Mouse (Mus musculus) hindbrain, embryonic 15.5 days (tissue): Measurements from ENCODE around the gene Spag7. TPM values are rescaled to one million over a fixed set of nuclear protein-coding genes. Genes with fewer than 3 reads are reported as not detected.

Experiments
- ATAC-seq: fragments of 200-750 bp; cut with Nextera tagmentation; 2 replicates; pipeline ENCODE4 v1.8.0; 2017; ENCODE audit warnings: low read depth, moderate number of reproducible peaks, moderate TSS enrichment; ENCODE audit not compliant: low FRiP score
- H3K27ac ChIP-seq: fragments of 300-500 bp; sonication (generic); replicated peaks from 2 replicates; pipeline ENCODE4 v1.5.1; 2015; ENCODE audit warnings: mild to moderate bottlenecking, inconsistent platforms
- H3K27me3 ChIP-seq: fragments of 300-500 bp; sonication (generic); 2 replicates; pipeline ENCODE4 v1.6.1; 2015; ENCODE audit warnings: control low read depth, inconsistent platforms
- H3K36me3 ChIP-seq: fragments of 300-500 bp; sonication (generic); 2 replicates; pipeline ENCODE4 v1.6.1; 2015; ENCODE audit warnings: control low read depth, inconsistent platforms
- H3K4me1 ChIP-seq: fragments of 300-500 bp; sonication (generic); replicated peaks from 2 replicates; pipeline ENCODE4 v1.6.1; 2015; ENCODE audit warnings: control low read depth, inconsistent platforms
- H3K4me2 ChIP-seq: fragments of 300-500 bp; sonication (generic); 2 replicates; pipeline ENCODE4 v1.6.1; 2015; ENCODE audit warnings: moderate library complexity, mild to moderate bottlenecking, inconsistent platforms
- H3K4me3 ChIP-seq: fragments of 300-500 bp; sonication (generic); 2 replicates; pipeline ENCODE4 v1.5.1; 2015; ENCODE audit warnings: mild to moderate bottlenecking, inconsistent platforms
- H3K9ac ChIP-seq: fragments of 300-500 bp; sonication (generic); 2 replicates; pipeline ENCODE4 v1.6.1; 2015; ENCODE audit warnings: inconsistent platforms
- H3K9me3 ChIP-seq: fragments of 300-500 bp; sonication (generic); 2 replicates; pipeline ENCODE4 v1.6.1; 2016; ENCODE audit warnings: control low read depth, inconsistent platforms
- WGBS: fragments of 180-500 bp; shearing (Covaris S2); methylation state at CpG from one replicate; pipeline ENCODE4 v1.1.7; 2015; 5-methylcytosine and 5-hydroxymethylcytosine counted together
- polyA plus RNA-seq: library from polyadenylated mRNA; unstranded; fragments of >200 nt; fragmentation: Nextera tagmentation; extraction: Ambion mirVana; gene quantifications from 2 replicates; pipeline ENCODE4 v1.2.1, GENCODE M21; 2015

The Spag7 gene
- polyA plus RNA-seq, 1 experiment from 2014 or later, result 164 TPM

- no peak overlapping the region for H3K27ac ChIP-seq
- H3K4me2 ChIP-seq, result no peak overlapping the region
- no peak overlapping the region for H3K9ac ChIP-seq
- WGBS, result 66% methylated on average over 2 of the region's 2 CpGs
- H3K36me3 ChIP-seq, result peaks cover 60% of the 10 kb centered on the region
- no peak overlapping the region for H3K4me3 ChIP-seq
- H3K4me1 ChIP-seq, result peaks cover 7% of the 10 kb centered on the region; the same call in 1 of the 2 replicates
- no peaks in the 10 kb centered on the region for H3K9me3 ChIP-seq
- no peak for ATAC-seq
- H3K27me3 ChIP-seq, result no peaks in the 10 kb centered on the region
These were observed 9.4 kb upstream of the Spag7 start for GRCm38 (mm10) chr11:70678576-70678975.

GRCm38 (mm10) chr11:70678092-70678491 is 8.9 kb upstream of the Spag7 start:
- Histone ChIP-seq H3K27ac (no peak overlapping the region), H3K27me3 (no peaks in the 10 kb centered on the region), H3K9ac (no peak overlapping the region), H3K4me3 (no peak overlapping the region), H3K36me3 (peaks cover 56% of the 10 kb centered on the region), H3K9me3 (no peaks in the 10 kb centered on the region), H3K4me1 (peaks cover 7% of the 10 kb centered on the region; the same call in 1 of the 2 replicates), H3K4me2 (no peak overlapping the region)
- no peak for ATAC-seq
- WGBS, result 83% methylated on average over 9 of the region's 9 CpGs

GRCm38 (mm10) chr11:70674501-70674900 is 5.3 kb upstream of the Spag7 start:
- ATAC-seq, result no peak
- H3K27me3 ChIP-seq, result no peaks in the 10 kb centered on the region
- WGBS, result 67% methylated on average over 11 of the region's 11 CpGs
- H3K9me3 ChIP-seq, result no peaks in the 10 kb centered on the region
- peaks cover 45% of the 10 kb centered on the region for H3K36me3 ChIP-seq
- no peak overlapping the region for H3K27ac ChIP-seq
- no peak overlapping the region for H3K4me2 ChIP-seq
- no peak overlapping the region for H3K4me3 ChIP-seq
- H3K9ac ChIP-seq, result no peak overlapping the region
- peaks cover 19% of the 10 kb centered on the region for H3K4me1 ChIP-seq

DNA sequence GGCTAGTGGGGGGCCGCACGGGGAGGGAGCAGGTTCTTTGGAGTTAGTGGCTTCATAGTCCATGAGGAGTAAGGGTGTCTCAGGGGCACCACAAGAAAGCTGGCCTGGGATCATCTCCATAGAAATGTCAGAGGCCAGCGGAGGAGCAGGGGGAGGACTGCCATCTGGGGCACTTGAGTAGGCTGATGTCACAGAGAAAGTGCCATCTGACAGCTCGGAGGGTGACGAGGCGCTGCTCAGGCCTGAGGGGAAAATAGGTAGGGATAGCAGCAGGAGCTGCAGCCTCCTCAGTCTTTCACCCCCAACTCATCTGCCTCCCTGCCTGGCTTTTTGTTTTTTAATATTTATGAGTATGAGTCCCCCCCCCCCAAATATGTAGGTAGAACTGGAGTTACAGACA is 4.8 kb upstream of the Spag7 start:
- no peak overlapping the region for H3K9ac ChIP-seq
- no peaks in the 10 kb centered on the region for H3K9me3 ChIP-seq
- H3K4me1 ChIP-seq, result peaks cover 19% of the 10 kb centered on the region
- H3K4me3 ChIP-seq, result no peak overlapping the region
- 60% methylated on average over 6 of the region's 6 CpGs for WGBS
- H3K36me3 ChIP-seq, result peaks cover 40% of the 10 kb centered on the region
- no peak for ATAC-seq
- no peak overlapping the region for H3K4me2 ChIP-seq
- no peaks in the 10 kb centered on the region for H3K27me3 ChIP-seq
- H3K27ac ChIP-seq, result no peak overlapping the region

- H3K4me3 ChIP-seq, result no peak overlapping the region
- no peak for ATAC-seq
- peaks cover 32% of the 10 kb centered on the region for H3K4me1 ChIP-seq
- no peaks in the 10 kb centered on the region for H3K27me3 ChIP-seq
- no peaks in the 10 kb centered on the region for H3K9me3 ChIP-seq
- H3K36me3 ChIP-seq, result peaks cover 25% of the 10 kb centered on the region
- H3K4me2 ChIP-seq, result peak overlapping the region; percentile 83; the same call in 1 of the 2 replicates
- 83% methylated on average over 16 of the region's 16 CpGs for WGBS
- H3K27ac ChIP-seq, result 0 out of 2 replicates have a peak overlapping the region, but pooled peaks have one; percentile 99
- H3K9ac ChIP-seq, result no peak overlapping the region
These were observed 2.3 kb upstream of the Spag7 start for GRCm38 (mm10) chr11:70671333-70672047.

DNA sequence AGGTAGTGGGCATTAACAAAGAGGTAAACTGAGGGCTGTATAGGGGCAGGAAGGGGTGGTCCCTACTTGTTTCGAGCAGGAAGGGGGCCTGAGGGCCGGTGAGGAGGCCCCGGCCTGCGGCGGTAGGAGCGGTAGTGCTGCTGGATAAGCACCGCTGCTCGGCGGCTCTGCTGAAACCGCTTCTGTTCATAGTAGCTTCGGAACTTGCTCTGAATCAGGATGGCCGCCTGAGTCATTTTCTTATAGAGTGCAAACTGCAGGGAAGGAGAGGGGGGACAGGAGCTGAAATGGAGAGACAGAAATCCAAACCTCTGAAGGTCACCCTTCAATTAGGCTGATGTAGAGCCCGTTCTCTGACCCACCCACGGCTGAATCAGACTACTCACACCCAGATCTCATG is 1.3 kb upstream of the Spag7 start:
- Histone ChIP-seq H3K4me1 (peaks cover 32% of the 10 kb centered on the region), H3K27ac (peak overlapping the region; percentile 99), H3K4me2 (peak overlapping the region; percentile 83), H3K36me3 (peaks cover 17% of the 10 kb centered on the region), H3K9me3 (no peaks in the 10 kb centered on the region), H3K9ac (peak overlapping the region; percentile 64), H3K4me3 (peak overlapping the region; percentile 57), H3K27me3 (no peaks in the 10 kb centered on the region)
- 38% methylated on average over 14 of the region's 14 CpGs for WGBS
- ATAC-seq, result no peak

- peak; percentile 53 for ATAC-seq
- Histone ChIP-seq H3K4me1 (peaks cover 32% of the 10 kb centered on the region), H3K4me2 (peak overlapping the region; percentile 83), H3K36me3 (peaks cover 15% of the 10 kb centered on the region), H3K27ac (peak overlapping the region; percentile 99), H3K9ac (peak overlapping the region; percentile 64), H3K27me3 (no peaks in the 10 kb centered on the region), H3K9me3 (no peaks in the 10 kb centered on the region), H3K4me3 (peak overlapping the region; percentile 57)
- WGBS, result under 1% methylated on average over 31 of the region's 31 CpGs
These were observed 548 bp upstream of the Spag7 start for GRCm38 (mm10) chr11:70669582-70670345.

GRCm38 (mm10) chr11:70668335-70668770 is 863 bp downstream of the Spag7 start:
- WGBS, result under 1% methylated on average over 15 of the region's 15 CpGs
- ATAC-seq, result no peak
- Histone ChIP-seq H3K27me3 (no peaks in the 10 kb centered on the region), H3K4me1 (peaks cover 32% of the 10 kb centered on the region), H3K36me3 (peaks cover 17% of the 10 kb centered on the region), H3K9me3 (no peaks in the 10 kb centered on the region), H3K4me2 (peak overlapping the region; percentile 83), H3K27ac (peak overlapping the region; percentile 99), H3K4me3 (peak overlapping the region; percentile 57), H3K9ac (peak overlapping the region; percentile 49)

DNA sequence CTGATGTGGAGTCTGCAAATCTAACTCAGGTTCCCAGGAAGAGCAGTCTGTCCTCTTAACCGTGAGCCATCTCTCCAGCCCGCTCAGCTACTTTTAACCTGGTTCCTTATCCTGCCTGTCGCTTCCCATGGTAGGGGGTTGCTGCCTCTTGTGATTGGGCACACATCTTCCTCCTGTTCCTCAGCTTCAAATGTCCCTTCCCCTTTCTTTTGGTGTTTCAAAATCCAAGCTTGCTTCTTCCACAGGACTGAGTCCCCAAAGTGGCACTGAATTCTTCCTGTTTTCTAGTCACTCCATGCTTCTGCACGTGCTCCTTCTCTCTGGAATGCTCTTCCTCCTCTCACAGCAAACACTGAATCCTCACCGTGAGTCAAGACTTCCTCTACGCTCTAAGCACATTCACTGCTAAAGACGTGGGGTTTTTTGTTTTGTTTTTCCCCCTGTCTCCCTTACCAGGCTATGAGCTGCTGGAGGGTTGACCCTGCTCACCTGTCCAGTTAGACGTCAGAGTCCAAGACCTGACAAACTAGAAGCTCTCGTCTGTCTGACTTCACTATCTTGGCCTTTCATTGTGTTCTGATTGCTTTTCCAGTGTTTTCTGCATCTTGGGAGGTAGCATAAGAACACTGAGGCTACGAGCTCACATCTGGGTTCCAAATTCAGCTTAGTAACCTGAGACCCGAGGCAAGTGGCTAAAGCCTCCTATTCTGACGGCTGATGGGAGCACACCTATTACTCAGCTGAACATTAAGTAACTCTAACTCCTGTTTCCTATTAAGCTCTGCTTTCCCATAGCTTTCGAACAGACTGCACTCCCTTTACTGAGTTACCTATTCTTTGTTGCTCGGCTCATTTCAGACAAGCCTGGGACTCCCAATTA is 1.7 kb downstream of the Spag7 start:
- WGBS, result 79% methylated on average over 14 of the region's 14 CpGs
- no peak for ATAC-seq
- H3K4me1 ChIP-seq, result peaks cover 32% of the 10 kb centered on the region
- no peaks in the 10 kb centered on the region for H3K9me3 ChIP-seq
- no peaks in the 10 kb centered on the region for H3K27me3 ChIP-seq
- H3K27ac ChIP-seq, result peak overlapping the region; percentile 99
- peak overlapping the region; percentile 57 for H3K4me3 ChIP-seq
- peak overlapping the region; percentile 83 for H3K4me2 ChIP-seq
- peak overlapping the region; percentile 49 for H3K9ac ChIP-seq
- peaks cover 25% of the 10 kb centered on the region for H3K36me3 ChIP-seq

DNA sequence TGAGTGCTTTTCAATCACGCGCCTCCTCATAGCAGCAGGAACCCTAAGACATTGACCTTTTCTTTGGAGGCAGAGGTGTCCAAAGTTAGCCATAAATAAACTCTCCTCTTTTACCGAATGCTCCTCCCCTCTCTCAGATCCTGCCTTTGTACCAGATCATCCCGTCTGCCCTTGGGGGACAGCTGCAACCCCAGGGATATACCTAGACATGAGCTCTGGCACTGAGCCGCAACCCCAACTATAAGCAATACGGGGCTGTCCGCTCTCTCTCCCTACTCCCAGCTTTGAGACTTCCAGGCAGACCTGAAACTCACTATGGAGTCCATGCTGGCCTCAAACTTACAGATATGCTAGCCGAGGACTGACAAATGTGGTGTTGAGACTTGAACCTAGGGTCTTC is 2.5 kb downstream of the Spag7 start:
- peaks cover 27% of the 10 kb centered on the region for H3K36me3 ChIP-seq
- H3K9ac ChIP-seq, result no peak overlapping the region
- WGBS, result 96% methylated on average over 8 of the region's 8 CpGs
- ATAC-seq, result no peak
- H3K27ac ChIP-seq, result no peak overlapping the region
- no peak overlapping the region for H3K4me3 ChIP-seq
- H3K27me3 ChIP-seq, result no peaks in the 10 kb centered on the region
- H3K4me1 ChIP-seq, result peaks cover 32% of the 10 kb centered on the region
- no peak overlapping the region for H3K4me2 ChIP-seq
- no peaks in the 10 kb centered on the region for H3K9me3 ChIP-seq

DNA sequence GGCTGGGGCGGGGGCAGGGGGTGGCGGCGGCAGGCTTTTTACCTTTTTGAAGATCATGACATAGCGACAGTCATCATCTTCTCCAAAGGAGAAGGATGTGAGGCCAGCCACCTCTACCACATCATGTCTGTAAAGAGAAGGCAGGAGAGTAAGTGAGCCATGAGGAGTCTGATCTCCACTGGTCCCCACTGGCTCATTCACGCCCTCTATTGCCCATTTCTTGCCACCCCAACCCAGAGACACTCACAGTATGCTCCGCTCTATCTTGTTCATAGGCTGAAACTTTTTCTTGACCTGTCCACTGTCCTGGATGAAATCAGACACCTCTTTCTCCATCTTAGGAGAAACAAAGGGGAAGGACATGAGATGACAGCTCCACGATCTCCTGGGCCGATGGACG is 4.5 kb downstream of the Spag7 start:
- no peak for ATAC-seq
- peaks cover 24% of the 10 kb centered on the region for H3K36me3 ChIP-seq
- H3K4me3 ChIP-seq, result no peak overlapping the region
- peaks cover 13% of the 10 kb centered on the region for H3K4me1 ChIP-seq
- H3K4me2 ChIP-seq, result no peak overlapping the region
- H3K9ac ChIP-seq, result no peak overlapping the region
- H3K9me3 ChIP-seq, result no peaks in the 10 kb centered on the region
- WGBS, result 92% methylated on average over 9 of the region's 9 CpGs
- H3K27ac ChIP-seq, result no peak overlapping the region
- H3K27me3 ChIP-seq, result no peaks in the 10 kb centered on the region
